Mouse (Mus musculus) limb, embryonic 12.5 days (tissue): ENCODE data around the gene Uggt2. TPM values are rescaled to one million over a fixed set of nuclear protein-coding genes. Genes with fewer than 3 reads are reported as not detected.
A peak's percentile ranks its signal among the peaks of the same experiment; 100 is the strongest.

Experiments used
- ATAC-seq: fragments of 200-750 bp; cut with Nextera tagmentation; 2 replicates; pipeline ENCODE4 v1.8.0; 2017; ENCODE audit warnings: low read depth, moderate TSS enrichment; ENCODE audit not compliant: insufficient number of reproducible peaks, insufficient read depth, low FRiP score, low TSS enrichment
- H3K27ac ChIP-seq: fragments of 300-500 bp; sonication (generic); 2 replicates; pipeline ENCODE4 v1.5.1; 2016; ENCODE audit warnings: mild to moderate bottlenecking, moderate library complexity
- H3K27me3 ChIP-seq: fragments of 300-500 bp; sonication (generic); 2 replicates; pipeline ENCODE4 v1.6.1; 2016; ENCODE audit warnings: mild to moderate bottlenecking, moderate library complexity
- H3K36me3 ChIP-seq: fragments of 300-500 bp; sonication (generic); 2 replicates; pipeline ENCODE4 v1.6.1; 2016; ENCODE audit warnings: mild to moderate bottlenecking, moderate library complexity
- H3K4me1 ChIP-seq: fragments of 300-500 bp; sonication (generic); replicated peaks from 2 replicates; pipeline ENCODE4 v1.6.1; 2016
- H3K4me2 ChIP-seq: fragments of 300-500 bp; sonication (generic); 2 replicates; pipeline ENCODE4 v1.6.1; 2016; ENCODE audit warnings: mild to moderate bottlenecking, moderate library complexity
- H3K4me3 ChIP-seq: fragments of 300-500 bp; sonication (generic); replicated peaks from 2 replicates; pipeline ENCODE4 v1.5.1; 2016; ENCODE audit warnings: mild to moderate bottlenecking
- H3K9ac ChIP-seq: fragments of 300-500 bp; sonication (generic); replicated peaks from 2 replicates; pipeline ENCODE4 v1.6.1; 2016; ENCODE audit warnings: mild to moderate bottlenecking, moderate library complexity
- H3K9me3 ChIP-seq: fragments of 300-500 bp; sonication (generic); 2 replicates; pipeline ENCODE4 v1.6.1; 2016; ENCODE audit warnings: mild to moderate bottlenecking, moderate library complexity
- WGBS: fragments of 180-500 bp; shearing (Covaris S2); methylation state at CpG from one replicate; pipeline ENCODE4 v1.1.7; 2016; 5-methylcytosine and 5-hydroxymethylcytosine counted together
- polyA plus RNA-seq: library from polyadenylated mRNA; unstranded; fragments of >200 nt; fragmentation: Nextera tagmentation; extraction: Ambion mirVana; gene quantifications from 2 replicates; pipeline ENCODE4 v1.2.1, GENCODE M21; 2016

Gene Uggt2
- 23.5 and 24.2 TPM in 2 replicates for polyA plus RNA-seq

GRCm38 (mm10) chr14:119098851-119099569 is at the start of gene Uggt2:
TSS of gene Uggt2 (minus strand) at chr14:119099430.
- Histone ChIP-seq H3K9me3 (no peaks in the 10 kb centered on the region), H3K27ac (peak within 1 kb of the TSS; percentile 82), H3K4me1 (peaks cover 18% of the 10 kb centered on the region), H3K4me3 (peak within 1 kb of the TSS; percentile 75), H3K4me2 (peak within 1 kb of the TSS; percentile 79), H3K27me3 (no peaks in the 10 kb centered on the region), H3K9ac (peak within 1 kb of the TSS; percentile 86), H3K36me3 (peaks cover 9% of the 10 kb centered on the region)
- 0% methylated on average over 71 of the region's 72 CpGs for WGBS
- ATAC-seq, result peak; percentile 91

GRCm38 (mm10) chr14:119139381-119139950 is 40.2 kb upstream of the Uggt2 start:
- peaks cover 67% of the 10 kb centered on the region for H3K27me3 ChIP-seq
- H3K4me3 ChIP-seq, result peak overlapping the region; percentile 71
- no peaks in the 10 kb centered on the region for H3K36me3 ChIP-seq
- ATAC-seq, result no peak
- H3K27ac ChIP-seq, result no peak overlapping the region
- 44% methylated on average over 9 of the region's 9 CpGs for WGBS
- no peaks in the 10 kb centered on the region for H3K9me3 ChIP-seq
- H3K4me1 ChIP-seq, result peaks cover 13% of the 10 kb centered on the region
- peak overlapping the region; percentile 98 for H3K4me2 ChIP-seq
- no peak overlapping the region for H3K9ac ChIP-seq

- ATAC-seq, result no peak
- WGBS, result under 1% methylated on average over 20 of the region's 20 CpGs
- H3K4me1 ChIP-seq, result peaks cover 13% of the 10 kb centered on the region
- H3K9me3 ChIP-seq, result no peaks in the 10 kb centered on the region
- H3K4me3 ChIP-seq, result peak overlapping the region; percentile 71
- H3K36me3 ChIP-seq, result no peaks in the 10 kb centered on the region
- no peak overlapping the region for H3K27ac ChIP-seq
- peak overlapping the region; percentile 68; the same call in 1 of the 2 replicates for H3K9ac ChIP-seq
- peaks cover 73% of the 10 kb centered on the region for H3K27me3 ChIP-seq
- H3K4me2 ChIP-seq, result peak overlapping the region; percentile 98
These were observed 39.5 kb upstream of the Uggt2 start for GRCm38 (mm10) chr14:119138786-119139100.

- peak within 1 kb of the TSS; percentile 71 for H3K4me3 ChIP-seq
- peak; percentile 53 for ATAC-seq
- H3K4me1 ChIP-seq, result peaks cover 13% of the 10 kb centered on the region
- WGBS, result under 1% methylated on average over 100 of the region's 100 CpGs
- H3K9me3 ChIP-seq, result no peaks in the 10 kb centered on the region
- H3K4me2 ChIP-seq, result peak within 1 kb of the TSS; percentile 98
- no peak within 1 kb of the TSS for H3K27ac ChIP-seq
- H3K27me3 ChIP-seq, result peaks cover 73% of the 10 kb centered on the region
- peak within 1 kb of the TSS; percentile 68 for H3K9ac ChIP-seq
- no peaks in the 10 kb centered on the region for H3K36me3 ChIP-seq
These were observed 38.9 kb upstream of the Uggt2 start, which contains the start of gene Hs6st3 for GRCm38 (mm10) chr14:119137906-119138785. TSS of gene Hs6st3 (plus strand) at chr14:119138341.

DNA sequence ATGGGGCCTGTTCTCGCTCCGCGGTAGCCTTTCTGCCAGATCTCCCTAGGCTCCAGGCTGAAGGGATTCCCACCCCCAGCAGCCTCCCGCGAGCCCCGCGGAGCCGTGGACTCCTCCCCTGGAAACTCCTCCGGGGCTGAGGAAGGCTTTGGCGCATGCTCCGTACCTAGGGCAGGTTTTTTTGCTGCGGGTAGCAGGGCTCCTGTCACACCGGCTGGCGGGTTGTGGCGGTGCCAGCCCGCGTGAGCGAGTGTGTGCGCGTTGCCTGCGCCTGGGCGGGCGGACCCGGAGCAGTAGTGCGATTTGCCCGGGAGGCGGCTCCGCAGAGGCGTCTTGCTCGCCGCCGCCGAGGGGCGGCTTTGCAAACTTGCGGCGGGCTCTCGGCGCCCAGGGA is 38.3 kb upstream of the Uggt2 start:
- peaks cover 73% of the 10 kb centered on the region for H3K27me3 ChIP-seq
- WGBS, result under 1% methylated on average over 37 of the region's 38 CpGs
- H3K4me1 ChIP-seq, result peaks cover 13% of the 10 kb centered on the region
- H3K36me3 ChIP-seq, result no peaks in the 10 kb centered on the region
- H3K9ac ChIP-seq, result peak overlapping the region; percentile 68
- ATAC-seq, result peak; percentile 83
- H3K9me3 ChIP-seq, result no peaks in the 10 kb centered on the region
- H3K4me3 ChIP-seq, result peak overlapping the region; percentile 71
- peak overlapping the region; percentile 98 for H3K4me2 ChIP-seq
- H3K27ac ChIP-seq, result no peak overlapping the region

- no peak overlapping the region for H3K27ac ChIP-seq
- ATAC-seq, result no peak
- no peaks in the 10 kb centered on the region for H3K9me3 ChIP-seq
- 95% methylated on average over 2 of the region's 2 CpGs for WGBS
- H3K4me2 ChIP-seq, result no peak overlapping the region
- H3K4me1 ChIP-seq, result peaks cover 6% of the 10 kb centered on the region; the same call in 1 of the 2 replicates
- no peak overlapping the region for H3K4me3 ChIP-seq
- H3K27me3 ChIP-seq, result no peaks in the 10 kb centered on the region; the same call in 1 of the 2 replicates
- no peak overlapping the region for H3K9ac ChIP-seq
- H3K36me3 ChIP-seq, result no peaks in the 10 kb centered on the region
These were observed 28.1 kb upstream of the Uggt2 start for GRCm38 (mm10) chr14:119127330-119127729.

DNA sequence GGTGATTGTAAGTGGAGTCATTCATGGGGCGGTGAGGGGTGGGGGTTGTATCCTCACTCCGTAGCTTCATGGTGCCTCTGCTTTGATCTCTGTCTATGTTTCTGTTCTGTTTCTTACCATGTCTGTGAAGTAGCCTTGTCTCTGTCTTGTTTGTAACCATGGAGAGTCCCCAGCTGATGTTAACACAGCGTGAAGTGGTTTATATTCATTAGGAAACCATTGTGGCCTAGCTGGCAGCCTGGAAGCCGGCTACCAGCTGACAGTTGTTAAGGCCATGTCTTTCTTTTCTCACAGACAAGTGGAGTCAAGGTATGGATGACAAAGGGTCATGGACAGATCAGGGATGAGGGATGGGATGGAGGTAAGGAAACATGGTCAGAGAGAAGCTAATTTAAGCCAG is 26.6 kb upstream of the Uggt2 start:
- Histone ChIP-seq H3K4me1 (peaks cover 6% of the 10 kb centered on the region; the same call in 1 of the 2 replicates), H3K4me3 (no peak overlapping the region), H3K9me3 (no peaks in the 10 kb centered on the region), H3K36me3 (no peaks in the 10 kb centered on the region), H3K27ac (no peak overlapping the region), H3K4me2 (no peak overlapping the region), H3K27me3 (no peaks in the 10 kb centered on the region; the same call in 1 of the 2 replicates), H3K9ac (no peak overlapping the region)
- WGBS, result 43% methylated on average over 4 of the region's 4 CpGs
- ATAC-seq, result no peak

GRCm38 (mm10) chr14:119124061-119124460 is 24.8 kb upstream of the Uggt2 start:
- peaks cover 6% of the 10 kb centered on the region; the same call in 1 of the 2 replicates for H3K4me1 ChIP-seq
- WGBS, result 31% methylated on average over 3 of the region's 3 CpGs
- no peak overlapping the region for H3K9ac ChIP-seq
- ATAC-seq, result peak; percentile 68
- H3K36me3 ChIP-seq, result no peaks in the 10 kb centered on the region
- H3K4me3 ChIP-seq, result peak overlapping the region; percentile 42
- H3K4me2 ChIP-seq, result peak overlapping the region; percentile 59
- H3K27me3 ChIP-seq, result no peaks in the 10 kb centered on the region; the same call in 1 of the 2 replicates
- no peaks in the 10 kb centered on the region for H3K9me3 ChIP-seq
- no peak overlapping the region for H3K27ac ChIP-seq

- Histone ChIP-seq H3K27ac (0 out of 2 replicates have a peak overlapping the region, but pooled peaks have one; percentile 62), H3K9me3 (no peaks in the 10 kb centered on the region), H3K27me3 (no peaks in the 10 kb centered on the region; the same call in 1 of the 2 replicates), H3K4me3 (peak overlapping the region; percentile 42), H3K36me3 (no peaks in the 10 kb centered on the region), H3K9ac (no peak overlapping the region), H3K4me1 (peaks cover 6% of the 10 kb centered on the region; the same call in 1 of the 2 replicates), H3K4me2 (peak overlapping the region; percentile 59)
- no peak; the same call in 1 of the 2 replicates for ATAC-seq
- 5% methylated on average over 12 of the region's 12 CpGs for WGBS
These were observed 24.4 kb upstream of the Uggt2 start for GRCm38 (mm10) chr14:119123582-119123981.

DNA sequence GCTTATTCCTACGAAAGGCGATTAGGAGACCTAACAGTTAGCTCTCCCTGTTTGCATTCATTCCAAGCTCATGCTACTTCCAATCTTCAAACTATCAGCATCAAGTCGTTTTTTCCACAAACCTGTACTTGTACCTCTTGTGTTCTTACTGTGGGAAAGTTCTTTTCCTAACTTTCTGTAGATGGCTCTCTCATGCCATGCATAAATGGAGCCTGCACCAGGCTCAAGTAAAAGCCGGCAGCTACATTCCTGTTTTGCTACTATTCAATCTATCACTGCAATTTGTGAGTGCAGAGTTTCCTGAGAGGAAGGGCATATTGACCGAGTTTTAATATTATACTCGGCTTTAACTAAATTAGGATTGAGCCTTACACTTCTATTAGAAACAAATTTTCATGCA is 13.3 kb upstream of the Uggt2 start:
- no peak overlapping the region for H3K4me2 ChIP-seq
- WGBS, result 74% methylated on average over 6 of the region's 6 CpGs
- no peaks in the 10 kb centered on the region for H3K27me3 ChIP-seq
- no peak for ATAC-seq
- H3K4me3 ChIP-seq, result no peak overlapping the region
- H3K9ac ChIP-seq, result no peak overlapping the region
- H3K9me3 ChIP-seq, result no peaks in the 10 kb centered on the region
- no peak overlapping the region for H3K27ac ChIP-seq
- H3K4me1 ChIP-seq, result no peaks in the 10 kb centered on the region
- H3K36me3 ChIP-seq, result no peaks in the 10 kb centered on the region

GRCm38 (mm10) chr14:119109776-119110218 is 10.6 kb upstream of the Uggt2 start:
- 0 out of 2 replicates have a peak, but pooled peaks have one; percentile 42 for ATAC-seq
- WGBS, result 81% methylated on average over 3 of the region's 3 CpGs
- Histone ChIP-seq H3K4me3 (no peak overlapping the region), H3K9ac (no peak overlapping the region), H3K27ac (no peak overlapping the region), H3K36me3 (no peaks in the 10 kb centered on the region), H3K4me1 (no peaks in the 10 kb centered on the region), H3K27me3 (no peaks in the 10 kb centered on the region), H3K9me3 (no peaks in the 10 kb centered on the region), H3K4me2 (no peak overlapping the region)
